Mouse (Mus musculus): ENCODE measurements at regions not wholly inside any gene's neighbourhood (a gene's known extent, or its start where the extent isn't known, plus 50 kb on each side); places are given as distances from the start of the nearest gene placed in this dataset.

- H3K4me3 ChIP-seq (replicated peaks; ENCODE audit: insufficient read depth, low read depth, low read length), result no peak overlapping the region
- no peak for DNase-seq
- no peak for TF ChIP-seq CTCF (IDR thresholded peaks at IDR 0.05; ENCODE audit: borderline replicate concordance, insufficient read depth, low read depth, low read length)
- TF ChIP-seq POLR2A (IDR thresholded peaks at IDR 0.05; ENCODE audit: borderline replicate concordance, insufficient read depth, low read length), result no peak
- WGBS, result 94% methylated on average over 2 of the region's 2 CpGs
- no peaks in the 10 kb centered on the region for H3K27me3 ChIP-seq (ENCODE audit: control insufficient read depth, insufficient read depth, low read length)
- no peak overlapping the region for H3K27ac ChIP-seq (ENCODE audit: insufficient read depth, low read length)
- H3K4me1 ChIP-seq (ENCODE audit: control insufficient read depth, insufficient read depth, low read length), result peaks cover 32% of the 10 kb centered on the region
Observed at GRCm38 (mm10) chr2:30700890-30701289, 102.6 kb downstream of the 1700001O22Rik start.

- WGBS, result 100% methylated on average over 1 of the region's 1 CpGs
- TF ChIP-seq POLR2A (IDR thresholded peaks at IDR 0.05; ENCODE audit: borderline replicate concordance, insufficient read depth, low read length) (no peak), CTCF (IDR thresholded peaks at IDR 0.05; ENCODE audit: borderline replicate concordance, insufficient read depth, low read depth, low read length) (no peak)
- H3K27me3 ChIP-seq (ENCODE audit: control insufficient read depth, insufficient read depth, low read length), result no peaks in the 10 kb centered on the region
- DNase-seq, result no peak
- peaks cover 35% of the 10 kb centered on the region for H3K4me1 ChIP-seq (ENCODE audit: control insufficient read depth, insufficient read depth, low read length)
- peak overlapping the region; percentile 49 for H3K27ac ChIP-seq (ENCODE audit: insufficient read depth, low read length)
- no peak overlapping the region for H3K4me3 ChIP-seq (replicated peaks; ENCODE audit: insufficient read depth, low read depth, low read length)
Observed at GRCm38 (mm10) chr2:30700471-30700870, 103.0 kb downstream of the 1700001O22Rik start.

GRCm38 (mm10) chr2:30699797-30700454 is 103.5 kb downstream of the 1700001O22Rik start:
- H3K4me1 ChIP-seq (ENCODE audit: control insufficient read depth, insufficient read depth, low read length), result peaks cover 40% of the 10 kb centered on the region
- peak overlapping the region; percentile 49 for H3K27ac ChIP-seq (ENCODE audit: insufficient read depth, low read length)
- 23% methylated on average over 6 of the region's 6 CpGs for WGBS
- no peak overlapping the region for H3K4me3 ChIP-seq (replicated peaks; ENCODE audit: insufficient read depth, low read depth, low read length)
- H3K27me3 ChIP-seq (ENCODE audit: control insufficient read depth, insufficient read depth, low read length), result no peaks in the 10 kb centered on the region
- TF ChIP-seq POLR2A (IDR thresholded peaks at IDR 0.05; ENCODE audit: borderline replicate concordance, insufficient read depth, low read length), result 0 out of 2 replicates have a peak, but pooled peaks have one; percentile 31
- no peak for TF ChIP-seq CTCF (IDR thresholded peaks at IDR 0.05; ENCODE audit: borderline replicate concordance, insufficient read depth, low read depth, low read length)
- peak; percentile 83 to 90 for DNase-seq

DNA sequence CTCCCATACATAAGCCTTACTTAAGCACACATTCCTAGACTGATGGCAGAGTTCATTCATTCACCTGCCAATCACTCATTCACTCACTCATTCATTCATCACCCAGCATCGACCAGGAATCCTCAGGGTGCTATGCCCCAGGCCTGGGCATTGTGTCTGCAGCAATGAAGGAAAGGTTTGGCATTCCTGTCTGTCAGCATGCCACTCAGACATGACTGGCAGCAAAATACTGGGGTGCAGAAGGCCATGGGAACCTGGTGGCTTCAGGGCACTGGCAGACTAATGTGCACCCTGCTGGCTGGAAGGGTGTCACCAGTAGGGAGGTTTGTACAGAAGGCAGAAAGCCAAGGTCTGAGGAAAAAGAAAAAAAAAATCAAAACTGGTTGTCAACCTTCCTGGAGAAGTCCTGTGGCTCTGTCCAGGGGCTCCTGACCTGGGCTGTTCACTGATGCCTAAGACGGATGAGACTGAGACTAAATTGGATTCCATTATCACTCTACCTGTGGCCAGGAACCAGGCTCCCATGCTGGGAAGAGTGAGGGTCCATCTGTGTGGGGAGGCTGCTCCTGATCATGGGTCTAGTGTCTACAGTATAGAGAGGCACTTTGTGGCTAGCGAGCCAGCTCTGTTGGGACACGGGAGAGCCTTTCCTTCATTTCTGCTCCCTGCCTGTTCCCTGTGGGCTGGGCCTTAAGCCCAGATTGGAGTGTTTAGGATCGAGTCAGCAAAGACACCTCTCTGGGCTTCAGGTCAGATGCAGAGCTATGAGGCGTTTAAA is 104.1 kb downstream of the Cstad start:
- DNase-seq, result peak in 1 of 2 experiments; percentile 44
- peaks cover 47% of the 10 kb centered on the region for H3K4me1 ChIP-seq (ENCODE audit: control insufficient read depth, insufficient read depth, low read length)
- H3K27me3 ChIP-seq (ENCODE audit: control insufficient read depth, insufficient read depth, low read length), result no peaks in the 10 kb centered on the region
- TF ChIP-seq CTCF (IDR thresholded peaks at IDR 0.05; ENCODE audit: borderline replicate concordance, insufficient read depth, low read depth, low read length) (no peak), POLR2A (IDR thresholded peaks at IDR 0.05; ENCODE audit: borderline replicate concordance, insufficient read depth, low read length) (no peak)
- no peak overlapping the region for H3K4me3 ChIP-seq (replicated peaks; ENCODE audit: insufficient read depth, low read depth, low read length)
- WGBS, result 36% methylated on average over 6 of the region's 6 CpGs
- no peak overlapping the region for H3K27ac ChIP-seq (ENCODE audit: insufficient read depth, low read length)

- H3K27me3 ChIP-seq (ENCODE audit: control insufficient read depth, insufficient read depth, low read length), result no peaks in the 10 kb centered on the region
- no peak overlapping the region for H3K27ac ChIP-seq (ENCODE audit: insufficient read depth, low read length)
- peaks cover 52% of the 10 kb centered on the region for H3K4me1 ChIP-seq (ENCODE audit: control insufficient read depth, insufficient read depth, low read length)
- 42% methylated on average over 2 of the region's 2 CpGs for WGBS
- peak in 1 of 2 experiments; percentile 38 for DNase-seq
- H3K4me3 ChIP-seq (replicated peaks; ENCODE audit: insufficient read depth, low read depth, low read length), result no peak overlapping the region
- TF ChIP-seq CTCF (IDR thresholded peaks at IDR 0.05; ENCODE audit: borderline replicate concordance, insufficient read depth, low read depth, low read length) (no peak), POLR2A (IDR thresholded peaks at IDR 0.05; ENCODE audit: borderline replicate concordance, insufficient read depth, low read length) (no peak)
Observed at GRCm38 (mm10) chr2:30697851-30698250, 103.0 kb downstream of the Cstad start.

DNA sequence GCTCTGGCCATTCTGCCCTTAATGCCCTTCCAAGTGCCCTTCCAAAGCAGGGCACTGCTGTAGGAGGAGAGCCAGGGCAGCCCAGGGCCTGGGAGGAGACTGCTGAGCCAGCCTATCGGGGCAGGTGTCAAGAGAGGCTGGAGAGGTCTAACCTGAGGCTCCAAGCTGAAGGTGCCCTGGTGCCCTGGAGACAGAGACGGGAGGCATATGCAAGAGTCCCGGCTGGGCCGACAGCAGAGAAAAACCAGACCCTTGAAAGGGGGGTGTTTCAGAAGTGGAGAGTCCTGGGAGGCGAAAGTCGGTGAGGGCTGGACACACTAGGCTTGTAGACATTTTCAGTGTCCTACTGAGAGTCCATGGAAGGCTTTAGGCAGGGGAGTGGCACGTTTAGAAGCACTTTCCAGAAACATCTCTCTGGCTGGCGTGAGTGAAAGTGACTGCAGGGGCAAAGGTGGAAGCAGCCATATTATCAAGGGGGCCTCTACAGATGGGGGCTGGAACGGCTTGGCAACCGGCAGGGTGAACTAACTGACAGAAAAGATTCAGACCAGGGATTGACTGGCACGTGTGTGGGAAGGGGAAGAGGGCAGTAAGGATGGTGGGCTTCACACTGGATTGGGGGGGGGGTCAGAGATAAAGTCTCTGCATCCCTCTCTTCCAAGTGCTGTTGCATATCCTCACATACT is 101.1 kb downstream of the Cstad start:
- H3K4me3 ChIP-seq (replicated peaks; ENCODE audit: insufficient read depth, low read depth, low read length), result no peak overlapping the region
- no peak for DNase-seq
- no peaks in the 10 kb centered on the region for H3K27me3 ChIP-seq (ENCODE audit: control insufficient read depth, insufficient read depth, low read length)
- WGBS, result 43% methylated on average over 11 of the region's 11 CpGs
- peaks cover 65% of the 10 kb centered on the region for H3K4me1 ChIP-seq (ENCODE audit: control insufficient read depth, insufficient read depth, low read length)
- peak overlapping the region; percentile 80 for H3K27ac ChIP-seq (ENCODE audit: insufficient read depth, low read length)
- TF ChIP-seq CTCF (IDR thresholded peaks at IDR 0.05; ENCODE audit: borderline replicate concordance, insufficient read depth, low read depth, low read length), result no peak
- TF ChIP-seq POLR2A (IDR thresholded peaks at IDR 0.05; ENCODE audit: borderline replicate concordance, insufficient read depth, low read length), result no peak

GRCm38 (mm10) chr2:30695041-30695440 is 100.2 kb downstream of the Cstad start:
- H3K27ac ChIP-seq (ENCODE audit: insufficient read depth, low read length), result peak overlapping the region; percentile 80
- 93% methylated on average over 1 of the region's 1 CpGs for WGBS

More at GRCm38 (mm10) chr2:30695041-30695440, 100.2 kb downstream of the Cstad start:
- Histone ChIP-seq H3K27me3 (ENCODE audit: control insufficient read depth, insufficient read depth, low read length) (no peaks in the 10 kb centered on the region), H3K4me1 (ENCODE audit: control insufficient read depth, insufficient read depth, low read length) (peaks cover 60% of the 10 kb centered on the region), H3K4me3 (replicated peaks; ENCODE audit: insufficient read depth, low read depth, low read length) (no peak overlapping the region)
- TF ChIP-seq POLR2A (IDR thresholded peaks at IDR 0.05; ENCODE audit: borderline replicate concordance, insufficient read depth, low read length), result no peak
- no peak for TF ChIP-seq CTCF (IDR thresholded peaks at IDR 0.05; ENCODE audit: borderline replicate concordance, insufficient read depth, low read depth, low read length)
- DNase-seq, result peak in 1 of 2 experiments; percentile 40
